Mouse (Mus musculus) spleen, adult 18-20 months (tissue): Measurements from ENCODE around the gene Carmil2.

Experiments used
- DNase-seq, 2 experiments: peaks; one replicate each; pipeline ENCODE4 v3.0.0; 2022; ENCODE audit warnings: mixed read lengths in 2 of 2

Gene Carmil2

DNA sequence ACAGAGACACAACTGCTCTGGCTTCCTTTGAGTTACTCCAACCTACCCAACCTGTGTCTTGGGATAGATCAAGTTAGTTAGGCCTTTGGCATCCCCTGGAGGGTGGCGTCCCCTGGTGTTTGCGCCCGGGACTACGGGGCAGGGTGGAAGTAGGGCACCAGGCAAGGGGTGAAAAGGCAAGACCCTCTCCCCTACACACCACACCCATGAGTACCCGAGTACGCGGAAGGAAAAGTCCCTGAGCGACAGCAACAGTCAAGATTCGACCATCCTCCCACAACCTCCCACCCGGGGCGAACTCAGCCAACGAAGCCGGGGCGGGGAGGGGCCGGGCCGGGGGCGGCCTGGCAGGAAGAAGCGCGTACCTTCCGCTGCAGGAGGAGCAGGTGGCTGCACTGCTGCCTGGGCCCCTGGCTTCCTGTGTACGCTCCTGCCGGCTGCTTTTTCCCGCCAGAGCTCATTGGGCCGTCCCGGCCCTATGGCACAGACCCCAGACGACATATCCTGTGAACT, at the start of gene Carmil2:
Gene Carmil2 (plus strand): TSS at position 479 of the 513 bp plus-strand sequence.
- DNase-seq: peak; percentile 79 to 91

DNA sequence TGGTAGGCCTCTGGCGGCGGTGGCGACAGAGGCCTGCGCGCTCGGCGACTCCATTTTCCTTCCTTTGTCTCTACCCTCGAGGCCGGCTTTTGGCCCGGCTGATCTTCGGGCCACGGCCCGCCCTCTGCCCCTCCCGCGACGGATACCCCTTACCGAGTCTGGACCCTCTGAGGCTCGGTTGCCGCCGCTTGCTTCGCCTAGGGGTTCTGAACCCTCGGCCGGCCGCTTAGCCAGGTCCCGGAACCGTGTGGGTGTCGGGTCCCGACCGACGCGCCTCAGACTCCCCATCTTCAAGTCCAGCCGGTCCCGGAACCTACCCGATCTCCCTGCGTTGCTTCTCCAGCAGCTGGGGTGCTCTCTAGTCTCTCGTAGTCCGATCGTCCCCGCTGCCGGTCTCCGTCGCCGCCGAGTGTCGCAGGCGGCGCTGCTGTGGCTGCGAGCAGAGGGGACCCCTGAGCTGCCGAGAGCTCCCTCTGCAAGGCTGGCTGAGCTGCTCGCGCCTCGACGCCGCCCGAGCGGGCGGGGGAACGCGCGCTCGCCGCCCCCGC, 49.0 kb upstream of the Carmil2 start, which contains the start of gene Agrp:
Gene Agrp (minus strand): TSS at position 431 of the 548 bp plus-strand sequence.
- DNase-seq: no peak

DNA sequence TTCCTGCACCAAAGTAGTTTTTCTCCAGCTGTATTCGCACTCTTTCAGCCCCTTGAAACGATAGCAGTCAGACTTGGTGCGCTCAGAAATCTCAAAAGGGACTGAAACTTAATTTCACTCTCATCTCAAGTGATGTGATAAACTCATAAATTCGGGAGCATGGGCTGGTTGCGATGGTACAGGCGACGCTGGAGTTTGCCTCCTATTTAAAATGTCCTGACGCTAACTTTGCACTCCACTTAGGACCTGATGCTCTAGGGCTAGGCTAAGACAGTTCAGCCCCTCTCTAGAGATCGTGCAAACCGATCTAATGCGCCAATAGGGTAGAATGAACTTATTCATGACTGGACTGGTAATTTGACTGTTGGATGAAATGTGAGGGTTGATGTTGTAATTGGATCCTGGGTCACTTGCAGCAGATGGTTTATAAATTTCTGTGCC, 48.5 kb upstream of the Carmil2 start:
- DNase-seq: no peak

DNA sequence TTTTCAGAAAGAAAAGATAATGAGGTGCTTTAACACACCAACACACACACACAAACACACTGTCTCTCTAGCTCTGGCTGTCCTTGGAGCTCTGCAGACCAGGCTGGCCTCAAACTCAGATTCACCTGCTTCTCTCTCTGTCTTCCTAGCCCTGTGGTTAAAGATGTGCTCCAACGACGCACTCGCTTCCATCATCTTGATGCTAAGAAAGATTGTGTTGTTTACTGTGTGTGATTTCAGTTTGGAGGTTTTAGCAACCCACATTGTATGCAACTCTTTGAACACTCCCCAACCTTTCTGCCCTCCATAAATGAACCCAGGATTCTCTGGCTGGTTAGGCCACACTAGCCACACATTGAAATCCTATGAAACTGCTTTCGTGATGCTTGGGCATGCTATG, 47.6 kb upstream of the Carmil2 start:
- DNase-seq: no peak

DNA sequence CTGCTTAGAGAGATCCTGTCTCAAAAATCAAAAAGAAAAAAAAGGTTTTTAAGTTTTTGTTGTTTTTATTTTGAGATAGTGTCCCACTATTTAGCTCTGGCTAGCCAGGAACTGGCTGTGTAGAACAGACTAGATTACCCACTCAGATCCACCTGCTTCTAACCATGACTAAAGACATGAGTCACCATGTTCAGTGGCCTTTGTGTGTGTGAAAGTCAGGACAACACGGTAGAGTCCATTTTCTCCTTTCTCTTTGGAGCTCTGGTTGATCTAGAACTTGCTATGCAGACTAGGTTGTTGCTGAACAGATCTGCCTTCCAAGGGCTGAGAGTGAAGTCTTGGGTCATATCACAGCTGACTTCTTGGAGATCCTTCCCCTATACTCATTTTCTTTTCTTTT, 46.2 kb upstream of the Carmil2 start:
- DNase-seq: no peak

DNA sequence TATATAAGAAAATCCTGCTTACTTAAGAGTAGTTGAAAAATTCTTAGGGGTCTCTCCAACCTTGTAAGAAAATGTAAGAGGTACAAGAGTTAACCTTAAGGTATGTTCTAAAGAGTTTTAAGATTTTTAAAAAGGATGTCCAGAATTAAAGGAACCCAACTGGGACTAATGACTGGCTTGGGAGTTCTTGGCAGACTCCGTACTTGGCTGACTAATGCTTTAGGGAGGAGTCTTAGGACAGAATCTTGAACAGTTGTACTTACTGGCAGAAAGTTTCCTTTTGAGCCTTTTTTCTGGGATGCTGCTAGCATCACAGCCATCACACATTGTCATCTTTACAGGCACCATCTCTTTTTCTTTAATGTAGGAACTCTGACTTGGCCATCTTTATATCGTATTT, 45.6 kb upstream of the Carmil2 start:
- DNase-seq: no peak

DNA sequence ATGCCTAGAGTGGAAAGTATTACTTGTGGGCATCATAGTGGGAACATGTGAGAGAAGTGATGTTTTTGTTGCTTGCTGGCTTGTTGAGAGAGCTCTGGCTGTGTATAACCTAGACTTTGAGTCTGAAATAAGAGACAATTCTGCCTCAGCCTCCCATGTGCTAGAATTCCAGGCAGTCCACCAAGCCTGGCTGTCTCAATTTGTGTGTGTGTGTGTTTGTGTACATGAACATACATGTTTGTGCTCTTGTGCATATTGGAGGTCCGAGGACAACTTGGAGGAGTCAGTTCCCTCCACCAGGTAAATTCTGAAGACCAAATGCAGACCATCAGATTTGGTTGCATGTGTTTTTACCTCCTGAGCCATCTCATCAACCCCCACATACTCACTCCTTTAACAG, 40.9 kb upstream of the Carmil2 start:
- no peak for DNase-seq

DNA sequence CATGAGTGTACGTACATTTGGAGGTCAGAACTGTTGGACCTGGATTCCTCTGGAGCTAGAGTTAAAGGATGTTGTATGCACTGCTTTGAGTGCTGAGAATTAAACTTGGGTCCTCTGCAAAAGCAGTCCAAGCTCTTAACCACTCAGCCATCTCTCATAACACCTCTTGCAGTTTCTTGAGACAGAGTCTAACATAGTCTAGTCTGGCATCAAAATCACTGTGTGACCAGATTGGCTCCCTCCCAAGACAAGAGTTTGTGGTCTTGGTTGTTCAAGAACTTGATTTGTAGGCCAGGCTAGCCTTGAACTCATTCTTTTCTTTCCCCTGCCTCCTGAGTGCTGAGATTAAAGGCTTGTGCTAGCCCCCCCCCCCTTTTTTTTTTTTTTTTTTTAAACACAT, 37.1 kb upstream of the Carmil2 start:
- DNase-seq: no peak

DNA sequence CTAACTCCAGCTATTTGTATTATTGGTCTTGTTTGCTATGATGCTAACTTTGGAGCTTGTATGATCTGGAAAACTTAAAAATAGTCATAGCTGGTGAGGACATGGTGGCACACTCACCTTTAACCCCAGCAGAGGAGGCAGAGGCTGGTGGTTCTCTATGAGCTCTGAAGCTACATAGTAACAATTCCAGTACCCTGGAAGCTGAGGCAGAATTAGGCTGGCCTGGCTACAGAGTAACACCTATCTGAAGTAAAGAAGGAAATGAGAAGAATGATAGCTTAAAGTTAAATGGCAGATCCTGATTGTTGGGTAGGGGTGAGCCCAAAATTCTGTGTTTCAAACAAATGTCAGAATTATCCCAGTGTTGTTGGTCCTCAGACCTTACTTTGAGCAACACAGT, 28.4 kb upstream of the Carmil2 start:
- DNase-seq: no peak

DNA sequence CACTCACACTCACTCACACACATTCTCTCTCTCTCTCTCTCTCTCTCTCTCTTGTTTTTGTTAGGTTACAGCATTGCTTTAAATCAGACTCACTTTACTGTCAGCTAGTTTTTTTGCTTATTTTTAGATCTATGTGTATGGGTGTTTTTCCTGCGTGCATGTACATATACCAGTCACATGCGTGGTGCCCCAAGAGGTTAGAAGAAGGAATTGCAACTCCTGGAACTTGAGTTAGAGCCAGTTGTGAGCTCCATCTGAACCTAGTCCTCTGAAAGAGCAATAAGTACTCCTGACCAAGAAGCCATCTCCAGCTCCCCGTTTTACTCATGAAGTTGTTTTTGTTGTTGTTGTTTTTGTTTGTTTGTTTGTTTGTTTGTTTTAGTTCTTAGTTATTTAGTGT, 24.9 kb upstream of the Carmil2 start:
- no peak for DNase-seq

DNA sequence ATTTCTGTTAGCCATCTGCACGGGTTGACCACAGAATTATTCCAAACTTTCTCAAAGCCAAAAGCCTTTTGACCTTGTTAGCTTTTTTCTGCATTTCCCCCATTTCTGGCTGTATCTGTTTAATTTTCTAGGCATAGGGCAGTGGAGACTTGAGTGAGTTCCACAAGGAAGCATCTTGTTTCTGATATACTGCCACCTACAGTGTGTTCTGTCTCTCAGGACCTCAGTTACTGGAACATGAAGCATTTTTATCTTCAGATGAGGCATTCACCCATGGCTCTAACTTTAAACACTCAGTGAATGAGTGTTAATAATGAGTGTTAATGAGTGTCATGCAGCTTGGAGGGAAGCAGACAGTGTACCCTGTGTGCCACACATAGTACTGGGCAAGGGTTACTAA, 8.2 kb upstream of the Carmil2 start:
- DNase-seq: no peak

DNA sequence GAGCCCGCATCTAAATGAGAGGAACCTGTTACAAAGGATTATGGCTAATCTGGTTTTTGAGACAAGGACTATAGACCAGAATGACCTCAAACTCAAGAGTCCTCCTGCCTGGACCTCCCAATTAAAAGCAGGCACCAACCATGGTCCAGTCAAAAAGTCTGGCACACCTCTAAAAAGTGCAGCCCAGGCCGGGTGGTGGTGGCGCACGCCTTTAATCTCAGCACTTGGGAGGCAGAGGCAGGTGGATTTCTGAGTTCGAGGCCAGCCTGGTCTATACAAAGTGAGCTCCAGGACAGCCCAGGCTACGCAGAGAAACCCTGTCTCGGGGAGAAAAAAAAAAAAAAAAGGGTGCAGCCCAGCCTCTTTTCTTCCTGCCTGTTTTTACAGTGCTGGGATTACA, 749 bp upstream of the Carmil2 start:
- no peak for DNase-seq

DNA sequence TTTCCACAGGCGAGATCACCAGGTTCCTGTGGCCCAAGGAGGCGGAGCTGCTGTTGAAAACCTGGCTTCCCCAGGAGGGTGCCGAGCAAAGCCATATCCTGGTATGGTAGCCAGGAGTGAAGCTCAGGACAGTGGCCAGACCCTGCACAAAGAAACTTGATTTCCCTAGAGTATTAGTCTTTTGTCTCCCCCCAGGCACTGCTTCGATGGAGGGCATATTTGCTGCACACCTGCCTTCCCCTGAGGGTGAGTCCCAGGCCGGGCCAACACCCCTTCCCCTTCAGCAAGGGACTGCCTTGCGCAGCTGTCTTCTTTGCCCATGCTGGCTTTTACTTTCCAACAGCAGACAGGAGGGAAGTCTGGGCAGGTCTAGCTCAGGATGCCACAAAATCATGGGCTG, 477 bp downstream of the Carmil2 start:
- no peak for DNase-seq

DNA sequence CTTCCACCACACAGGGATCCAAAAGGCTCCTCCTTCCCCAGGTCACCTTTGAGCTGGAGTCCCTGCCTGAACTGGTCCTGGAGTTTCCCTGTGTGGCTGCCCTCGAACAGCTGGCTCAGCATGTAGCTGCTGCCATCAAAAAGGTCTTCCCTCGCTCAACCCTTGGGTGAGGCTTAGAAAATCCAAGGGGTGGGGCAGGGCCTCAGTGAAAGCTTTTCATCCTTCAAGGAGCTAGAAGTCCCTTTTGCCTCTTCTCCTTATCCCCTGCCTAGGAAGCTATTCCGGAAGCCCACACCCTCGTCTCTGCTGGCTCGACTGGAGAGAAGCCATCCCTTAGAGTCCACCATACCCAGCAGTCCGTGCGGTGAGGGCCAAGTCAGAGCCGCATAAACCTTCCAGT, 1.4 kb downstream of the Carmil2 start:
- no peak for DNase-seq

DNA sequence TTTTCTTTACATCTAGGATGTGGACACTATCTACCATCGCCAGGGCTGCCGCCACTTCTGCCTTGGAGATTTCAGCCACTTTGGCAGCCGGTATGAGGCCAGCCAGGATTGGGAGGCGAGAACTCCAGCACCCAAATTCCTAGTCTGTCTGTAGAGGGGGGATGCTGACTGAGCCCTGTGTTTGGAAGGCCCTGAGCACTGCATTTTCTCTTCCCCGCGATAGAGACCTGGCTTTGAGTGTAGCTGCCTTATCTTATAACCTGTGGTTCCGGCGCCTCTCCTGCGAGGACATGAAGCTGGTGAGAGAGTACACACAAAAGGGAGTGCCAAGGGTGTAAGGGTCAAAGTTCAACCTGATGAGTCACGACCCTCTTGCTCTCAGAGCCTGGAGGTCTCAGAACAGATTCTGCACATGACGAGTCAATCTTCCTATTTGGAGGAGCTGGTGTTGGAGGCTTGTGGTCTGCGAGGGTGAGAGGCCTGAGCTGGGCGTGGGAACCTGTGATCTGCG, 2.2 kb downstream of the Carmil2 start:
- DNase-seq: no peak

DNA sequence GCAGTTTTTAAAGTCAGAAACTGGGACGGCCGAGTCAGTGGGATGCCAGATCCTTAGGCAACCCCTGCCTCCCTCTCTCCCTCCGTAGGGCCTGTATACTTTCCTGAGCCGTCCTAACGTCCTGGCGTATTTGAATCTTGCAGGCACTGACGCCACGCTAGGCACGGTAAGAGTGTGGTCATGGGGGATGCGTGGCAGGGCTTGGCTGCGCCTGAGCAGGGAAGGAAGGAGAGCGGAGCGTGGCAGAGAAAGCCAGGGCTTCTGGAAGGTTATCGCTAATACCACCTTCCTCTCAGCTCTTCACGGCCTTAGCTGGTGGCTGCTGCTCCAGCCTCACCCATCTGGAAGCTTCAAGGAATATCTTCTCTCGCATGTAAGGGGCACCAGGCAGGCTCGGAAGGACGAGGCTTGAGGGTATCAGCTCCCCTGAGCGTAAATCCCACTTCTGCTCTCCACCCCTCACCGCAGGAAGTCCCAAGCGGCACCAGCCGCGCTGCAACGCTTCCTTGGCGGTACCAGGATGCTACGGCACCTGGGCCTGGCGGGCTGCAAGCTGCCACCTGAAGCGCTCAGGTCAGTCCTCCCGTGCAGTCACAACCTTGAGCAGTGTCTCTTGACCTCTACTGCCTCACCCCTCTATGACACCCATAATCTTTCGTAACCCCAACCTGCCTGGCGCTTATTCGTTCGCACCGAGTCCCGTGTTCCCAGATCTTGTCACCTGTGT, 3.3 kb downstream of the Carmil2 start:
- DNase-seq: no peak

DNA sequence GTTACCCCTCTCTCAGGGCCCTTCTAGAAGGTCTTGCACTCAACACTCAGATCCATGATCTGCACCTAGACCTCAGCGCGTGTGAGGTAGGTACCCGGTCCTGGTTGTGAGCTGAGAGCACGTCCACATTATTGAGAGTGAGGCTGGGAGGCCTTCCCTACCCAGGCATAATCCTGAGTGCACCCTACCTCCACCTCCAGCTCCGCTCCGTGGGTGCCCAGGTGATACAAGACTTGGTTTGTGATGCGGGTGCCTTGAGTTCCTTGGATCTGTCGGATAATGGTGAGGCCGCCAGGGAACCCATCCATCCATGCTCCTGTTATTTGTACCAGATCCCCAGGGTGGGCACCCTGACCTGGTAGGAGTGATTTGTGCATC, 3.9 kb downstream of the Carmil2 start:
- no peak for DNase-seq

DNA sequence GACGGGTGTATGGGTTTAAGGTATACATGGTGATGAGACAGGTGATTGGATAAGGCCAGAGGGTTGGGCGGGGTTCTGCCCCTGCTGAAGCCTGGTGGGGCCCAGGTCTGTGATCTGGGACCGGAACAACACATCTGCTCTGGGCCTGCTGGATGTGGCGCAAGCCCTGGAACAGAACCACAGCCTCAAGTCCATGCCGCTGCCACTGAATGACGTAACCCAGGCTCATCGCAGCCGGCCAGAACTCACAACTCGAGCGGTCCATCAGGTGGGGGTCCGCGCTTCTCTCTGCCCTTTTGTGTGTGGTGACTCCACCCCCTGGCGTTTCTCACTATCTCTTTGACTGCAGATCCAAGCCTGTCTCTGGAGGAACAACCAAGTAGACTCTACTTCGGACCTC, 4.9 kb downstream of the Carmil2 start:
- DNase-seq: no peak

DNA sequence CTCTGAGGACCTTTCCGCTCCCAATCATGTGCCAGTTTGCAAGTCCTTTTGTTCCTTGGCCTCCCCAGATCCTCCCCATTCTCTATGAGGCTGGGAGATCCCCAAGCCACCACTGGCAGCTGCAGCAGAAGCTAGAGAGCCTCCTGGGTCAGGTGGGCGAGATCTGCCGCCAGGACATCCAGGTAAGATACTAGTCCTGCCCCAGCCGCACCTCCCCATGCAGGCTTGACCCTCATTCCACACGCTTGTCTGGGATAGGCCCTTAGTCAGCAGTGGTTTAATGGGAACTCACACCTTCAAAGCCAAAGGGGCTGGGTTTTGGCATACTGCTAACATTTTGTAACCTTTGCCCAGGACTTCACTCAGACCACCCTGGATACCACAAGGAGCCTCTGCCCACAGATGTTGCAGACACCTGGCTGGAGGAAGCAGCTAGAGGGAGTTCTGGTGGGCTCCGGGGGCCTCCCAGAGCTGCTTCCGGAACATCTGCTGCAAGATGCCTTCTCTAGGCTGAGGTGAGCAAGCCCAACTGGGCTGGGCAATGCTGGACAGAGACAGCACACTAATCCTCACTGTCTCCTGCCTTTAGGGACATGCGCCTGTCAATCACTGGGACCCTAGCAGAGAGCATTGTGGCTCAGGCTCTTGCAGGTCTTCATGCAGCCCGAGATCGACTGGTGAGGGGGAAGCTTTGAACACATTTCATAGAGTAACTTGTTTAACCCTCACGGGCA, 6.5 kb downstream of the Carmil2 start:
- no peak for DNase-seq

DNA sequence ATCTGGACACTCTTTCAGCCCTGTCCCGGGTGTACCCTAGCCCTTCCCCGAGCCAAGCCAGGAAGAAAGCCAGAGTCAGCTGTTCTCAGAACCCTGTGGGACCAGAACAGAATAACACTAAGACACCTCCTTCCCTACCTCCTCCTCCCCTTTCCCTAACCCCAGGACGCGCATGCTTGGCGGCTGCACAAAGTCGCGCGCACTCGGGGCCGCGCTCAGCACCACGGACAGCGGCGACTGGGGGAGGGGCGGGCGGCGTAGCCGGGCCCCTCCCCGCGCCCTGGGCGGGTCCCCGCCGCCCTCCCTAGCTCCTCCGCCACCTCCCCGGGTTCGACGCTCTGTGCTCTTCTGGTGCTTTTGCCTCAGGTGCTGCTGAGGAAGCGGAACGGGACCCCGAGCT, 7.6 kb downstream of the Carmil2 start:
- DNase-seq: no peak

DNA sequence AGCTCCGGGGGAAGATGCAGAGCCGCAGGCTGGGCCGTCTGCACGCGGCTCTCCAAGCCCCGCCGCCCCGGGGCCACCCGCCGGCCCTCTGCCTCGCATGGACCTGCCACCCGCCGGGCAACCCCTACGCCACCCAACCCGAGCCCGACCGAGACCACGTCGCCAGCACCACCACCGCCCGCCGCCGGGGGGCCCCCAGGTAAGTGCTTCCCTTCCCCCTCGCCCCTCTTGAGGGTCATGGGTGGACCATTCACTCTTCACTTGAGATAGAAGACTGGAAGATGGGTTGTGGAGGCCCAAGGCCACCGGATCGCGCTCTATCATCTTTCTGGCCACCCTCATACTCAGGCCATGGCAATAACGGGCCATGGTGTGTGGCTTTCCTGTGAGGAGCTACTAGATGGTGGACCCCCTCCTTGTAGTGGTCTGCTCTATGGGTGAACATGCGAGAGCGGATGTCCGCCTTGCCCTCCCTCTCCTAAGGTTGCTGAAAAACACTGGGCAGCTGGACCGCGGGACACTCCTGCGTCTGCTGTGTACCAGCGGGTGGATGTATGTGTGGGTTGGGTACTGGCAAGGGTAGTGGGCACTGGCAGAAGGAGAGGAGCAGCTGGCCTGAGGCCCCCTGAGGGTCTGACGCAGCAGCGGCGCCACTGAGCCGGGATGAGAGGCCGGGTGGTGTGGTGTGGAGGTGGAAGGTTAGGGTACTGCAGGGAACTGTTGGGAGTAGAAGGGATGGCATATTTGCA, 8.2 kb downstream of the Carmil2 start:
- no peak for DNase-seq

DNA sequence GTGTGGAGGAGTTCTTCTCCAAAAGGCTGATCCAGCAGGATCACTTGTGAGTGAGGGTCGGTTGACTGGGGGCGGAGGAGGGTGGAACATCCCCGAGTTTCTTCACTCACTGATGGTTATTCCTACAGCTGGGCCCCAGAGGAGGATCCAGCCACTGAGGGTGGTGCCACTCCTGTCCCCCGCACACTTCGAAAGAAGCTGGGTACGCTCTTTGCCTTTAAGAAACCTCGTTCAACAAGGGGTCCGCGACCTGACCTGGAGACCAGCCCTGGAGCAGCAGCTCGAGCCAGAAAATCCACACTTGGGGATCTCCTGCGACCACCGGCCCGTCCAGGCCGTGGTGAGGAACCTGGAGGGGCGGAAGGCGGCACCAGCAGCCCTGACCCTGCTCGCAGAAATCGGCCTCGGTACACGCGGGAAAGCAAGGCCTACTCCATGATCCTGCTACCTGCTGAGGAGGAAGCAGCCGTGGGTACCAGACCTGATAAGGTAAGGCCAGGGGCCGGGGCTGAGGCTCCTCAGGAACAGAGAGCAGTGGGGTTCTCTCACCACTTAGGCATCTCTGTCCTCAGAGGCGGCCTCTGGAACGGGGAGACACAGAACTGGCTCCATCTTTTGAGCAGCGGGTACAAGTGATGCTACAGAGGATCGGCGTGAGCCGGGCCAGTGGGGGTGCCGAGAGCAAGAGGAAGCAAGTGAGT, 9.2 kb downstream of the Carmil2 start:
- DNase-seq: no peak
